Mouse (Mus musculus): Measurements from ENCODE around the gene Lrcol1.

- TF ChIP-seq CTCF (IDR thresholded peaks at IDR 0.05; ENCODE audit: low read depth), result no peak
- no peak for TF ChIP-seq EP300 (IDR thresholded peaks at IDR 0.05; ENCODE audit: low read depth)
Observed at GRCm38 (mm10) chr5:110402557-110402956, 58.0 kb downstream of the Lrcol1 start.
